Mouse (Mus musculus): Measurements from ENCODE around the gene Ror1.

GRCm38 (mm10) chr4:100488447-100488846 is 392.9 kb downstream of the Ror1 start:
- no peak for TF ChIP-seq POLR2A (IDR thresholded peaks at IDR 0.05; ENCODE audit: insufficient read length, low read depth)
- no peak for TF ChIP-seq REST (IDR thresholded peaks at IDR 0.05; ENCODE audit: insufficient read depth, insufficient read length)
- TF ChIP-seq E2F4 (IDR thresholded peaks at IDR 0.05; ENCODE audit: insufficient read depth): no peak
- TF ChIP-seq TCF12 (IDR thresholded peaks at IDR 0.05; ENCODE audit: insufficient read depth, poor library complexity, severe bottlenecking): no peak
